Mouse (Mus musculus) cortical plate, adult 2 months (tissue): ENCODE measurements around the gene I830077J02Rik.

Experiments used
- CTCF ChIP-seq: fragments of 200-500 bp; IDR thresholded peaks from 2 replicates; pipeline ENCODE4 v1.5.1; 2011; ENCODE audit warnings: mild to moderate bottlenecking, control low read depth, low read length; ENCODE audit not compliant: insufficient read depth; ENCODE audit errors: extremely low read depth
- POLR2A ChIP-seq: fragments of 200-500 bp; IDR thresholded peaks from 2 replicates; pipeline ENCODE4 v1.6.1; 2011; ENCODE audit warnings: mild to moderate bottlenecking, low read length, control low read depth; ENCODE audit not compliant: insufficient read depth; ENCODE audit errors: extremely low read depth

DNA sequence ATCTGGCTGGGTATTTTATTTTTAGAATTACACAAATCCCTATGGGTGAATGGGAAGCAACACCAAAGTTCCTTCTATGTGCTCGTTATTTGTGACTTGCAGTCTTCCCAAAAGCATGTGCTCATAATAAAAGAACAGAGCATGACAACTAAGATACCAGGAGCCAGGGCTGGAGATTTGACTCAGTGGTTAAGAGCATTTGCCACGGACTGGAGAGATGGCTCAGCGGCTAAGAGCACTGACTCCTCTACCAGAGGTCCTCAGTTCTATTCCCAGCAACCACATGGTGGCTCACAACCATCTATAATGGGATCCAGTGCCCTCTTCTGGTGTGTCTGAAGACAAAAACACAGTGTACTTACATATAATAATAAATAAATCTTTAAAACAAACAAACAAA is 35.7 kb downstream of the I830077J02Rik start:
- TF ChIP-seq CTCF, result no peak
- no peak for TF ChIP-seq POLR2A
